Mouse (Mus musculus) liver, embryonic 12.5 days (tissue): Measurements from ENCODE around the gene Zfp36l1. TPM values are rescaled to one million over a fixed set of nuclear protein-coding genes. Genes with fewer than 3 reads are reported as not detected.

ENCODE experiments used
- ATAC-seq: fragments of 200-750 bp; cut with Nextera tagmentation; 2 replicates; pipeline ENCODE4 v1.8.0; 2017; ENCODE audit warnings: moderate number of reproducible peaks, mild to moderate bottlenecking, moderate library complexity
- H3K27ac ChIP-seq: fragments of 300-500 bp; sonication (generic); 2 replicates; pipeline ENCODE4 v1.5.1; 2016; ENCODE audit warnings: mild to moderate bottlenecking
- H3K27me3 ChIP-seq: fragments of 300-500 bp; sonication (generic); replicated peaks from 2 replicates; pipeline ENCODE4 v1.6.1; 2016; ENCODE audit warnings: mild to moderate bottlenecking, moderate library complexity
- H3K36me3 ChIP-seq: fragments of 300-500 bp; sonication (generic); 2 replicates; pipeline ENCODE4 v1.6.1; 2016; ENCODE audit warnings: mild to moderate bottlenecking, moderate library complexity
- H3K4me1 ChIP-seq: fragments of 300-500 bp; sonication (generic); 2 replicates; pipeline ENCODE4 v1.6.1; 2016
- H3K4me2 ChIP-seq: fragments of 300-500 bp; sonication (generic); 2 replicates; pipeline ENCODE4 v1.6.1; 2016; ENCODE audit warnings: mild to moderate bottlenecking, moderate library complexity
- H3K4me3 ChIP-seq: fragments of 300-500 bp; sonication (generic); 2 replicates; pipeline ENCODE4 v1.5.1; 2016; ENCODE audit warnings: mild to moderate bottlenecking, moderate library complexity
- H3K9ac ChIP-seq: fragments of 300-500 bp; sonication (generic); 2 replicates; pipeline ENCODE4 v1.6.1; 2016; ENCODE audit warnings: mild to moderate bottlenecking, moderate library complexity
- H3K9me3 ChIP-seq: fragments of 300-500 bp; sonication (generic); replicated peaks from 2 replicates; pipeline ENCODE4 v1.6.1; 2016; ENCODE audit warnings: mild to moderate bottlenecking, moderate library complexity
- WGBS: fragments of 180-500 bp; shearing (Covaris S2); methylation state at CpG from one replicate; pipeline ENCODE4 v1.1.7; 2016; ENCODE audit not compliant: insufficient replicate concordance; 5-methylcytosine and 5-hydroxymethylcytosine counted together
- polyA plus RNA-seq: library from polyadenylated mRNA; unstranded; fragments of >200 nt; fragmentation: Nextera tagmentation; extraction: Ambion mirVana; gene quantifications from 2 replicates; pipeline ENCODE4 v1.2.1, GENCODE M21; 2016

Gene Zfp36l1
- polyA plus RNA-seq, 1 experiment from 2014 or later, result 23.9 TPM

GRCm38 (mm10) chr12:80081440-80081839, 31.4 kb downstream of the Zfp36l1 start:
- Histone ChIP-seq H3K27ac (no peak overlapping the region), H3K36me3 (no peaks in the 10 kb centered on the region), H3K27me3 (no peaks in the 10 kb centered on the region), H3K9ac (no peak overlapping the region), H3K9me3 (no peaks in the 10 kb centered on the region), H3K4me3 (no peak overlapping the region), H3K4me1 (peaks cover 52% of the 10 kb centered on the region), H3K4me2 (no peak overlapping the region)
- 78% methylated on average over 2 of the region's 2 CpGs for WGBS
- no peak for ATAC-seq

DNA sequence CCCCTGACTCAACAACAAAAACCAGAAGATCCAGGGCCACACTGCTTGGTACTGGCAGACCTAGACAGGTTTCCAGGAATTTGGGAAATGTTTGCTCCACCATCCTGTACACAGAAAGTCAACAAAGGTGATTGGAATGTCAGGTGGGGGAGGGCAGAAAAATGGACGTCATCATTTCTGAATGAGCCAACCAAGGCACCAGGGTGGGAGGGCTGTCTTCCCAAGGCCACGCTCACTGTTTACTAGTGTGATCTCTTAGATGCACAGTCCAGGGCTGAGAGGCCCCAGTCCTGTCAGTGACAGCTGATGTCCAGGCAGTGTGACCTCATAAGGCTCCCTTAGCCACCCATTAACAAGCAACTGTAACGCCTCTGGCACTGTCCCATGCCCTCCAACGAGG, 32.9 kb downstream of the Zfp36l1 start:
- H3K27ac ChIP-seq, result no peak overlapping the region
- H3K9me3 ChIP-seq, result no peaks in the 10 kb centered on the region
- no peak overlapping the region for H3K4me2 ChIP-seq
- no peak for ATAC-seq
- H3K4me1 ChIP-seq, result peaks cover 38% of the 10 kb centered on the region
- no peaks in the 10 kb centered on the region for H3K36me3 ChIP-seq
- H3K27me3 ChIP-seq, result no peaks in the 10 kb centered on the region
- H3K4me3 ChIP-seq, result no peak overlapping the region
- no peak overlapping the region for H3K9ac ChIP-seq
- WGBS, result 76% methylated on average over 4 of the region's 4 CpGs

DNA sequence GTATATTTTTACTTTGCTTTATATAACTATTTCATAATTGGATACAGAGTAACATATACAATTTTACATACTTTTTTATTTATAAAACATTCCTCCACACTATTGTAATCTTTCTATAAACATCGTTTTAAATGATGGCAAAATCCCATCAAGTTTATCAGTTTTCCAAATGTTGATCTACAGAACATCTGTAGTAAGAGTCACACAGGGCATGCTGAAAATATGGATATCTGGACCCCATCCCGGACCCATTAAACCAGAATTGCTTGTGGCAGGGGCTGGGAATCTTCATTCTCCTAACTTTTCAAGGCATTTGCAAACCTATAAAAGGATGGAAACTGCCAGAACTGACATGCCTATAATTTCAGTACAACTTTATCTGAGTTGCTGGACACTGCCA, 38.5 kb downstream of the Zfp36l1 start:
- Histone ChIP-seq H3K36me3 (no peaks in the 10 kb centered on the region), H3K4me2 (no peak overlapping the region), H3K27ac (no peak overlapping the region), H3K27me3 (no peaks in the 10 kb centered on the region), H3K9ac (no peak overlapping the region), H3K9me3 (no peaks in the 10 kb centered on the region), H3K4me1 (no peaks in the 10 kb centered on the region), H3K4me3 (no peak overlapping the region)
- 52% methylated on average over 2 of the region's 2 CpGs for WGBS
- ATAC-seq, result no peak

DNA sequence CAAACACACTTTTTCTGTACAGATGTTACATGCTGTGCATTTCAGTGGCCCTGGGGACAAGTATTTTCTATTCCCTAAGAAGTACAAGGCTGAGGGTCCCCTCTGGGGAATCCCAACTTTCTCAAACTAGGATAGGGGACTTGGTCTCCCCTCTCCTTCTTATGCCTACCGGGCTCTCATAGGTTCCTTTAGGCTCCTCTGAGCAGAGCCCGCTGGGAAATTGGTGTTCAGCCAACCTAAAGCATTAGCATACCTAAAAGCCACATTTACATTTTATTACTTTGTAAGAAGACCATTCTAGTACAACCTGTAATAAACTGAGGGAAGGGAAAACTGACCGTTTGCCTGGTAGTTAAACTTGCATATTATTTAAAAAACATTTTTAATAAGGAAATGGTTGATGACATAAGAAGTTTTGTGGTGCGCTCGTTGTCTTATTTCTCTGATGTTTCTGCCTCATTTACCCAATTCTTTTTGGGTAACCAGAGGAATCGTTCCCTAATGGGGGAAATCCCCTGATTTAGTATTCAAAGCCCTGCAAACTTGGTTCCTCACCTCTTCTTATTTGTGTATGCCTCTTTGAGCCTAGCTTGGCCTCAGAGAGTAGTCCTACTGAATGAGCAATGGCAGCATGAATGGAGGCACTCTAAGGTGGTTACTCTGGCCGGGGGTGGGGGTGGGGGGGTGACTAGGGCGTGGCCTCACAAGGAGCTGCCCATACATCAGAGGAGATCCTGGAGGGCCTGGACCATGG, 42.1 kb downstream of the Zfp36l1 start:
- Histone ChIP-seq H3K27ac (no peak overlapping the region), H3K4me2 (no peak overlapping the region), H3K9ac (no peak overlapping the region), H3K36me3 (no peaks in the 10 kb centered on the region), H3K27me3 (peaks cover 7% of the 10 kb centered on the region; the same call in 1 of the 2 replicates), H3K9me3 (no peaks in the 10 kb centered on the region), H3K4me3 (no peak overlapping the region), H3K4me1 (peaks cover 4% of the 10 kb centered on the region; the same call in 1 of the 2 replicates)
- 63% methylated on average over 8 of the region's 8 CpGs for WGBS
- no peak for ATAC-seq

GRCm38 (mm10) chr12:80069040-80069439, 43.8 kb downstream of the Zfp36l1 start:
- peaks cover 7% of the 10 kb centered on the region; the same call in 1 of the 2 replicates for H3K27me3 ChIP-seq
- H3K9me3 ChIP-seq, result no peaks in the 10 kb centered on the region
- H3K4me2 ChIP-seq, result no peak overlapping the region
- H3K27ac ChIP-seq, result no peak overlapping the region
- no peak for ATAC-seq
- no peaks in the 10 kb centered on the region for H3K36me3 ChIP-seq
- 44% methylated on average over 3 of the region's 3 CpGs for WGBS
- no peak overlapping the region for H3K9ac ChIP-seq
- H3K4me1 ChIP-seq, result peaks cover 4% of the 10 kb centered on the region; the same call in 1 of the 2 replicates
- H3K4me3 ChIP-seq, result no peak overlapping the region

- no peak overlapping the region for H3K4me2 ChIP-seq
- H3K9ac ChIP-seq, result no peak overlapping the region
- H3K9me3 ChIP-seq, result no peaks in the 10 kb centered on the region
- H3K4me1 ChIP-seq, result peaks cover 9% of the 10 kb centered on the region; the same call in 1 of the 2 replicates
- H3K36me3 ChIP-seq, result no peaks in the 10 kb centered on the region
- WGBS, result 65% methylated on average over 7 of the region's 7 CpGs
- no peak overlapping the region for H3K4me3 ChIP-seq
- H3K27me3 ChIP-seq, result peaks cover 7% of the 10 kb centered on the region; the same call in 1 of the 2 replicates
- H3K27ac ChIP-seq, result no peak overlapping the region
- no peak for ATAC-seq
These were observed 44.8 kb downstream of the Zfp36l1 start for GRCm38 (mm10) chr12:80068016-80068415.

DNA sequence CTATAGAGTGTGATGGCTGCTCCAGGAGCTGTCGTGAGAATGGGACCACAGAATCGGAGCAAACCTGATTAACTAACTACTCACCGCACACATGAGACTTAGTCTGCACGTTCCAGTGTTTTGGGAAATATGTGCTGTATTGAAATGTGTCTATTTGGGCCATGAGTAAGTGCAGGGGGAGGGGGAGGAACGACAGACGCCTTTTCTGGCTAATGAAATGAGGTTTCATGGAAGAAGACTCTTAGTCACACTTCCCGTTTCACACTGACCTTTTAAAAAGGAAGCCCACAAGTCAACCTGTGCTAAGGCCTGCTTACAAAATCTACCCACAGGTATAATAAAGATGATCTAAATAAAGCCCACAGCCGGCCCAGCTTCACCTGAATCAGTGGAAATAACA, 47.8 kb downstream of the Zfp36l1 start:
- Histone ChIP-seq H3K4me1 (peaks cover 38% of the 10 kb centered on the region), H3K4me2 (no peak overlapping the region), H3K9me3 (no peaks in the 10 kb centered on the region), H3K27me3 (peaks cover 7% of the 10 kb centered on the region; the same call in 1 of the 2 replicates), H3K27ac (no peak overlapping the region), H3K9ac (no peak overlapping the region), H3K4me3 (no peak overlapping the region), H3K36me3 (no peaks in the 10 kb centered on the region)
- WGBS, result 47% methylated on average over 8 of the region's 8 CpGs
- no peak for ATAC-seq

GRCm38 (mm10) chr12:80064306-80064705, 48.5 kb downstream of the Zfp36l1 start:
- peaks cover 7% of the 10 kb centered on the region; the same call in 1 of the 2 replicates for H3K27me3 ChIP-seq
- H3K4me3 ChIP-seq, result no peak overlapping the region
- no peaks in the 10 kb centered on the region for H3K36me3 ChIP-seq
- no peak overlapping the region for H3K9ac ChIP-seq
- ATAC-seq, result no peak
- no peak overlapping the region for H3K4me2 ChIP-seq
- H3K9me3 ChIP-seq, result no peaks in the 10 kb centered on the region
- H3K4me1 ChIP-seq, result peaks cover 43% of the 10 kb centered on the region
- H3K27ac ChIP-seq, result no peak overlapping the region
- WGBS, result 76% methylated on average over 4 of the region's 4 CpGs

- H3K9me3 ChIP-seq, result no peaks in the 10 kb centered on the region
- H3K36me3 ChIP-seq, result no peaks in the 10 kb centered on the region
- H3K4me2 ChIP-seq, result no peak overlapping the region
- peaks cover 39% of the 10 kb centered on the region for H3K4me1 ChIP-seq
- ATAC-seq, result no peak
- peaks cover 6% of the 10 kb centered on the region; the same call in 1 of the 2 replicates for H3K27me3 ChIP-seq
- WGBS, result 49% methylated on average over 7 of the region's 7 CpGs
- H3K9ac ChIP-seq, result no peak overlapping the region
- H3K27ac ChIP-seq, result no peak overlapping the region
- H3K4me3 ChIP-seq, result no peak overlapping the region
These were observed 49.2 kb downstream of the Zfp36l1 start for GRCm38 (mm10) chr12:80063402-80064150.

DNA sequence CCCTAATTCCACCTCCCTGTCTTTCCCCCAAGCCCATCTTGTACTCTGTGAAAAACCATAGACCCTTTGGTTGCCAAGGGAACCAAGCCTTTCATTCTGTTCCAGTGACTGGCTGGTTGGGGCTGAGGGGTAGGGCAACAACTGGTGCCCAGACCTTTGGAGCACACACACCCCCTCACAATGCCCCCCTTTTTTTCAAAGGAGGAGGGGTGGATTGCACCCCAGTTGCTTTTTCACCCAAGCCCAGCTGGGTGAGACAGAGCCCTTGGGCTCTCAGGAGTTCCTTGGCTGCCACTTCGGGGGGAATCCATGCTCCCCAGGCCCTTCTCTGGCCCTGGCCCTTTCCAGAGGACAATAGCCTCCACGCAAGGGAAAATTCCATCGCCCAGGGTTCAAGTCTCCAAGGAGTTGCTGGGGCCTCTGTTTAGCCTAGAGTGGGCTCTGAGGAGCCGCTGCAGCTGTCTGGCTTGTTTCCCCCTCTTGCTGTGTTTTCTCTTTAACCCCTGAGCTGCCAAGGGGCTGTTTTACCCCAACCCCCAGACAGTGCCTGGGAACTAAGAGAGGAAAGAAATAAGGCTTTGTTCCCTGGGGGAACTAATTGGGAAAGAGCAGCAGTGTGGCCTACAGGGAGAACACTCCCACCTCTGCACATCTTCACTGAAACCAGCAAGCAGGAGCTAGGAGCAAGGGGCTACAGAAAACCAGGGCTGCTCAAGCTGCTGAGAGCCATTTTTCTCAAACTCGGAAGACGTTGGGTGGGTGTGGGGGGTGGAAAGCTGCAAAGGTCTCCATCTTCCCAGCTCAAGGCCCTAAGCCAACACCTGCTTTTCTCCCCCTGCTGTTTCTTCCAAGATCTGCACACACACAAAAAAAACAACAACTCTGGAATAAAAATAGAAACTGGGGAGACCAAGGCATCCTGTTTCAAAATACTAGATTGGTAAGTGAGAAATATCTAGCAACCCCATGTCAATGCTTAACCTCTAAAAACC, 50.1 kb downstream of the Zfp36l1 start:
- H3K36me3 ChIP-seq, result no peaks in the 10 kb centered on the region
- H3K4me2 ChIP-seq, result no peak overlapping the region
- H3K9ac ChIP-seq, result no peak overlapping the region
- H3K27me3 ChIP-seq, result no peaks in the 10 kb centered on the region
- no peak overlapping the region for H3K27ac ChIP-seq
- H3K4me1 ChIP-seq, result peaks cover 39% of the 10 kb centered on the region
- 0 out of 2 replicates have a peak, but pooled peaks have one; percentile 19 for ATAC-seq
- H3K9me3 ChIP-seq, result no peaks in the 10 kb centered on the region
- WGBS, result 53% methylated on average over 6 of the region's 6 CpGs
- H3K4me3 ChIP-seq, result no peak overlapping the region

DNA sequence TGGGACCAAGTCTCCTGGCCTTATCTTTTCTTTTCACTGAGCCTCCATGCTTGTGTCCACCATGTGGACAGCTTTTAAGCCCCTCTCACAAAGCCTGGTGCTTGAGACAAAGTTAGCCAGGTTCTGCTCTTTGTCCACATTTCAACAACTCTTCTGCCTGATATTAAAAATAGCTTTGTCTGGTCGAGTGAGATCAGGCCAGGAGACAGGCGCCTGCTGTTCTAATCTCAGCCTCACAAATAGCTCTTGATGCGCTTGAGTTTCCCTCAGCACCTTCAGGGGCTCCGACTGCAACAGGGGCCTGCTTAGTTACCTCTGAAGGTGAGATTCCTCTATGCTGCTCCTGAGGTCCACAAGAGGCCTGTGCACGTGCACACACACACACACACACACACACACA, 51.0 kb downstream of the Zfp36l1 start:
- no peak for ATAC-seq
- Histone ChIP-seq H3K4me3 (no peak overlapping the region), H3K27me3 (no peaks in the 10 kb centered on the region), H3K36me3 (no peaks in the 10 kb centered on the region), H3K27ac (0 out of 2 replicates have a peak overlapping the region, but pooled peaks have one; percentile 32), H3K9ac (no peak overlapping the region), H3K9me3 (no peaks in the 10 kb centered on the region), H3K4me1 (peaks cover 39% of the 10 kb centered on the region), H3K4me2 (no peak overlapping the region)
- WGBS, result 27% methylated on average over 5 of the region's 5 CpGs
